Mouse (Mus musculus) small intestine, adult 2 months (tissue): ENCODE measurements around the gene Hist1h2bf. TPM values are rescaled to one million over a fixed set of nuclear protein-coding genes. Genes with fewer than 3 reads are reported as not detected.
"Not testable (repeated sequence)": the region's sequence is repeated elsewhere in the genome, so short reads cannot be mapped to it uniquely, and the experiment has no call there.

Source experiments
- H3K27ac ChIP-seq: fragments of 200-500 bp; 2 replicates; pipeline ENCODE4 v1.5.1; 2012; ENCODE audit warnings: low read depth, low read length, control low read depth, inconsistent platforms; ENCODE audit not compliant: insufficient read depth
- H3K27me3 ChIP-seq: fragments of 200-500 bp; 2 replicates; pipeline ENCODE4 v1.6.1; 2012; ENCODE audit warnings: mild to moderate bottlenecking, moderate library complexity, low read length, inconsistent platforms; ENCODE audit not compliant: control insufficient read depth, insufficient read depth
- H3K36me3 ChIP-seq: fragments of 200-500 bp; 2 replicates; pipeline ENCODE4 v1.6.1; 2012; ENCODE audit warnings: mild to moderate bottlenecking, low read length, control low read depth, inconsistent platforms; ENCODE audit not compliant: control insufficient read depth, insufficient read depth
- H3K4me1 ChIP-seq: fragments of 200-500 bp; 2 replicates; pipeline ENCODE4 v1.6.1; 2012; ENCODE audit warnings: low read length, inconsistent platforms, mixed read lengths; ENCODE audit not compliant: control insufficient read depth, insufficient read depth, insufficient read length
- H3K4me3 ChIP-seq: fragments of 200-500 bp; 2 replicates; pipeline ENCODE4 v1.5.1; 2012; ENCODE audit warnings: low read depth, mild to moderate bottlenecking, control low read depth, inconsistent platforms, low read length, moderate library complexity
- CTCF ChIP-seq: fragments of 200-500 bp; IDR thresholded peaks from 2 replicates; pipeline ENCODE4 v1.5.1; 2012; ENCODE audit warnings: low read depth, mild to moderate bottlenecking, control low read depth, inconsistent platforms, low read length, moderate library complexity, mixed read lengths; ENCODE audit not compliant: insufficient replicate concordance, insufficient read length; ENCODE audit errors: extremely low read depth
- POLR2A ChIP-seq: fragments of 200-500 bp; IDR thresholded peaks from 2 replicates; pipeline ENCODE4 v1.6.1; 2012; ENCODE audit warnings: low read depth, mild to moderate bottlenecking, control low read depth, inconsistent platforms, low read length, moderate library complexity
- WGBS: fragments of 180-500 bp; shearing (Covaris S2); methylation state at CpG from one replicate; pipeline ENCODE4 v1.1.7; 2018; 5-methylcytosine and 5-hydroxymethylcytosine counted together
- polyA plus RNA-seq: library from polyadenylated mRNA; depleted of rRNA; stranded (reverse); fragments of >200 nt; gene quantifications from 2 replicates; pipeline ENCODE4 v1.2.3, GENCODE M21; 2012

Hist1h2bf gene
- polyA plus RNA-seq, 1 experiment = 24.6 TPM

- WGBS = under 1% methylated on average over 43 of the region's 43 CpGs
Measured at GRCm38 (mm10) chr13:23581408-23582218, 7.6 kb upstream of the Hist1h2bf start, which contains the start of gene Hist1h4d. Hist1h4d (plus strand) TSS chr13:23581598.

DNA sequence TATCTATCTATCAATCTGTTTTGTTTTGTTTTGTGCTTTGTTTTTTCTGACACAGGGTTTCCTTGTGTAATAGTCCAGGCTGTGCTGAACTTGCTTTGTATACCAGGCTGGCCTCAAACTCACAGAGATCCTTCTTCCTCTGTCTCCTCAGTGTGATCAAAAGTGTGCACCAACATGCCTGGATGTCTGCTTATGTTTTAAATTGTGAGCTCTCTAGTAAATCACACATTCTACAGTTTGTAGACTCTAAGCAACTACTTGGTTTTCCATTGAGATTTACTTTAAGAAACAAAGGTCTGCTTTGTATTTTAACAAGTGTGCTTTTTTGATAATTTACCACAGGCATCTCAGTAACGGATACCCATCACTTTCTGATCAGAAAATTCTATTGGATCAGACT is 3.8 kb upstream of the Hist1h2bf start:
- H3K27ac ChIP-seq = no peak overlapping the region
- no peaks in the 10 kb centered on the region for H3K27me3 ChIP-seq
- TF ChIP-seq CTCF (no peak), POLR2A (no peak)
- no peaks in the 10 kb centered on the region for H3K4me1 ChIP-seq
- 96% methylated on average over 1 of the region's 1 CpGs for WGBS
- no peaks in the 10 kb centered on the region for H3K36me3 ChIP-seq
- no peak overlapping the region for H3K4me3 ChIP-seq

More at GRCm38 (mm10) chr13:23581408-23582218, 7.6 kb upstream of the Hist1h2bf start, which contains the start of gene Hist1h4d:
- Histone ChIP-seq H3K27ac (peak within 1 kb of the TSS; percentile 22), H3K27me3 (no peaks in the 10 kb centered on the region), H3K4me3 (peak within 1 kb of the TSS; percentile 64), H3K36me3 (no peaks in the 10 kb centered on the region), H3K4me1 (peaks cover 2% of the 10 kb centered on the region; the same call in 1 of the 2 replicates)
- TF ChIP-seq POLR2A = peak; percentile 98
- TF ChIP-seq CTCF = no peak

- no peak overlapping the region for H3K27ac ChIP-seq
- H3K4me3 ChIP-seq = no peak overlapping the region
- 49% methylated on average over 6 of the region's 6 CpGs for WGBS
Measured at GRCm38 (mm10) chr13:23576906-23577639, 3.1 kb upstream of the Hist1h2bf start.

GRCm38 (mm10) chr13:23576351-23576881 is 2.4 kb upstream of the Hist1h2bf start:
- TF ChIP-seq CTCF = no peak
- no peak for TF ChIP-seq POLR2A
- Histone ChIP-seq H3K4me1 (no peaks in the 10 kb centered on the region), H3K27me3 (no peaks in the 10 kb centered on the region), H3K27ac (no peak overlapping the region), H3K4me3 (peak overlapping the region; percentile 73), H3K36me3 (no peaks in the 10 kb centered on the region)
- 33% methylated on average over 7 of the region's 7 CpGs for WGBS

More at GRCm38 (mm10) chr13:23576906-23577639, 3.1 kb upstream of the Hist1h2bf start:
- H3K36me3 ChIP-seq = no peaks in the 10 kb centered on the region
- H3K27me3 ChIP-seq = no peaks in the 10 kb centered on the region
- no peaks in the 10 kb centered on the region for H3K4me1 ChIP-seq
- TF ChIP-seq POLR2A = no peak

GRCm38 (mm10) chr13:23575864-23576313 is 1.9 kb upstream of the Hist1h2bf start:
- Histone ChIP-seq H3K27ac (peak overlapping the region; percentile 52), H3K4me3 (peak overlapping the region; percentile 73)
- H3K36me3 ChIP-seq, H3K4me1 ChIP-seq, H3K27me3 ChIP-seq: not testable (repeated sequence)
- TF ChIP-seq POLR2A = 0 out of 2 replicates have a peak, but pooled peaks have one; percentile 14
- WGBS = 1% methylated on average over 19 of the region's 40 CpGs

DNA sequence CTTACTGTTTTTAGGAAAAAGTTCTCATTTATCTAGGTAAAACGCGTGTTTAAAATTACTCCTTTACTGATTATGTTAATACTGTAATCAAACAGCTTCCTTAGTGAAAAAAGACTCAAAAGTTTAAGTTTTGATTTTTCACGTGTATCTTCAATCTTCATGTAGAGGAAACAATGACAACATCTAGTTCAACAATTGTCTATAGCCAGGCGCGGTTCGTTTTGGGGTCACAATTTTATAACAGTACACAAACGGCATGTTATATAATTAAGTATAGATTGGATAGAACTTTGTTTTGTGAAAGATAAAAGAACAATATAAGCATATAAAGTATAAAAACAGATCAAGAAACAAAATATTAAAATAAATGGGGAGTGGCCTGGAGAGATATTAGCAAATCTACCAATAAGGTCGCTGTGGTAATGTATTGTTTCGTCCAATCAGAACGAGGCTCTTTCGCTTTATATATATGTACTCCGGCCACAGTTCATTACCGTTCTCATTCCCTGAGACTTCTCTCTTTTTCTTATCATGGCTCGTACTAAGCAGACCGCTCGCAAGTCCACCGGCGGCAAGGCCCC is 1.4 kb upstream of the Hist1h2bf start, which contains the start of gene Hist1h3d:
TSS of gene Hist1h3d (plus strand) at position 493 of the 581 bp plus-strand sequence.
- Histone ChIP-seq H3K4me1 (no peaks in the 10 kb centered on the region), H3K27me3 (no peaks in the 10 kb centered on the region), H3K27ac (peak within 1 kb of the TSS; percentile 79), H3K4me3 (peak within 1 kb of the TSS; percentile 73), H3K36me3 (no peaks in the 10 kb centered on the region)
- 1% methylated on average over 18 of the region's 18 CpGs for WGBS
- TF ChIP-seq POLR2A (no peak), CTCF (no peak)

GRCm38 (mm10) chr13:23574546-23575170 is 662 bp upstream of the Hist1h2bf start:
- not testable (repeated sequence) for H3K4me1 ChIP-seq, H3K36me3 ChIP-seq, H3K27me3 ChIP-seq
- 3% methylated on average over 15 of the region's 39 CpGs for WGBS
- H3K27ac ChIP-seq = peak overlapping the region; percentile 79
- peak overlapping the region; percentile 52 for H3K4me3 ChIP-seq

DNA sequence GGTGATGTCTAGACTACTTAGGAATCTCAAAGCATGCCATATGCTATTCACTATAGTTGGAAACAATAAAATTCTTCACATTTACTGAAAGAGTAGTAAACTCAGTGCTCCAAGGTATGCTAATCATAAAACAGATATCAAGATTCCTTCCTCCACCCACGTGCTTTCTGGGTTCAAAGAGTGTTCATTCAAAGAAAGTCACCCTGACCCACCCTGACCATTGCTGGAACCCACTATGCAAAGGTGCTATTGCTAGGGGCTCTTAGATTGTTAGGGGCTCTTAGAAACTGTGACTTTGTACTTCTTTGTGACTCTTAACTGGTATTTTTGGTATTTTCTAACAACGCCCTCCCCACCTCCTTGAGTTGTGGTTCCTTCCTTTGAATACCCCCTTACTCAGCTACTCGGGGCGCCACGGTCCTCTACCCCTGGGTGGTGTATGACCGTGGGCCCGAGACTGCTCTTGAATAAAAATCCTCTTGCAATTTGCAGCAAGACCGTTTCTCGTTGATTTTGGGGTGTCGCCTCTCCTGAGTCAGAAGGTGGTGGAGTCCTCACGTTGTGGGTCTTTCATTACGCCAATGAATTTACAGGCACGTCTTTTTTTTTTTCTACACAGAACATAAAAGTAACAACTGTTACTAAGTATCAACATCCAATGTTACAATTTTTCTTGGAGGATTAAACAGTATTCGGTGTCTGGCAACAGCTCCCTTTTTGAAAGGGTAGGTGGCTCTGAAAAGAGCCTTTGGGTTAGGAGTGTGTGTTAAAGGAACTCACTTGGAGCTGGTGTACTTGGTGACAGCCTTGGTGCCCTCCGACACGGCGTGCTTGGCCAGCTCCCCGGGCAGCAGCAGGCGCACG is 730 bp downstream of the Hist1h2bf start:
- 5% methylated on average over 20 of the region's 20 CpGs for WGBS
- Histone ChIP-seq H3K27ac (peak overlapping the region; percentile 89), H3K4me3 (peak overlapping the region; percentile 65)
- H3K27me3 ChIP-seq, H3K36me3 ChIP-seq, H3K4me1 ChIP-seq: not testable (repeated sequence)
